Mouse (Mus musculus) common myeloid progenitor, adult 5-6 weeks (primary cell): ENCODE results near the gene Rnf227. TPM values are rescaled to one million over a fixed set of nuclear protein-coding genes. Genes with fewer than 3 reads are reported as not detected.
A peak's percentile ranks its signal among the peaks of the same experiment; 100 is the strongest.

Experiments used
- ATAC-seq: replicated peaks from 2 replicates; pipeline ENCODE4 v1.8.0; 2016; ENCODE audit warnings: low read depth, mild to moderate bottlenecking, moderate TSS enrichment, inconsistent platforms; ENCODE audit not compliant: poor library complexity, severe bottlenecking
- total RNA-seq: library from RNA; stranded (forward); fragments of 200-1000, 187-1606 nt; gene quantifications from 2 replicates; pipeline ENCODE4 v1.2.3, GENCODE M21; 2017

Rnf227 gene
- total RNA-seq, 1 experiment from 2014 or later: 9.0 TPM

DNA sequence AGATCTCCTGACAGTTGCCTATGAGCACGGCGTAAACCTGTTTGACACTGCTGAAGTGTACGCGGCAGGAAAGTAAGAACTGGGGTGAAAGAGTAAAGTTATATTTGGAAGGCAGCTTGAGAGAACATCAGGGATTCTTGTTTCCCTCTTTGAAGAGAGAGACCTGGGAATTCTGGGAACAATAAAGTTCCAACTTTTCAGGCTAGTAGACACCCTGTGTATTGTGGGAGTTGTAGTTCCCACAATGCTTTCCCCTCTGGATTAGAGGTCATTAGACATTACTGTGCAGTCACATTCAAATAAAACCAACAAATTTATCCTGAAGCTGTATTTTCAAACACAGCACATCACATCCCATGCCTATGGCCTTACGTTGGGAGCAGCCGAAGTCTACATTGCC, 11.7 kb upstream of the Rnf227 start:
- no peak for ATAC-seq

DNA sequence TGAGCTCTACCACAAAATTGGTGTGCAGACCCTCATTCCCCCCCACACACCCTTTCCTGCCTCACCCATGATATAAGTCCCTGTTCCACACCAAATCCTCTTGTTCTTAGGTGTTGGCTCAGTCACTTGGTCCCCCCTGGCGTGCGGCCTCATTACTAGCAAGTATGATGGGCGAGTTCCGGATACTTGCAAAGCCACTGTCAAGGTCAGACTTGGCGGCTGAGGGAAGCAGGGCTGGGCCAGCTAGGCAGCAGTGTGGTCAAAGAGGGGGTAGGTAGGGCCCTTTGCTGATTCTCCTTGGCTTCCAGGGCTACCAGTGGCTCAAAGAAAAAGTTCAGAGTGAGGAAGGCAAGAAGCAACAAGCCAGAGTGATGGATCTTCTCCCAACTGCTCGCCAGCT, 9.1 kb upstream of the Rnf227 start:
- ATAC-seq: no peak

DNA sequence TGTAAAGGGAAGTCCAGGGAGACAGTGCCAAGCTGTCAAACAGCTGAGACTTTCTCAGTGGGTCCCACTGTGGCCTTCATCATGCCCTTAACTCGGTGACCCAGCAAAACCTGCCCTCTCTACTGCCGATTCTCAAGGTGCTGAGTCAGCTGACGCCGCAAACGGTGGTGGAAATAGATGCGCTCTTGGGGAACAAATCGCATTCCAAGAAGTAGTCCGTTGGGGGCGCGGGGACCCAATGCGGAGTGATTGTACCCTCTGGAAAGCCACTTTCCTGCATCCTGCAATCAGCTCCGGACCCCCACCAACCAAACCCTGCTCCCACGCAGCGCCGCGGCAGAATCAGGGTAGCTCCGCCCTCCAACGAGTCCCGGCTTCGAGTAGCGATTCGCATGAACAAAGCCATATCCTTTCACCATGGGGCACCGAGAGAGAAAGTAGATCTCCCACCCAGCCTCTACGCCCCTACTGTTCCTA, 8.3 kb upstream of the Rnf227 start:
- ATAC-seq: peak; percentile 59

DNA sequence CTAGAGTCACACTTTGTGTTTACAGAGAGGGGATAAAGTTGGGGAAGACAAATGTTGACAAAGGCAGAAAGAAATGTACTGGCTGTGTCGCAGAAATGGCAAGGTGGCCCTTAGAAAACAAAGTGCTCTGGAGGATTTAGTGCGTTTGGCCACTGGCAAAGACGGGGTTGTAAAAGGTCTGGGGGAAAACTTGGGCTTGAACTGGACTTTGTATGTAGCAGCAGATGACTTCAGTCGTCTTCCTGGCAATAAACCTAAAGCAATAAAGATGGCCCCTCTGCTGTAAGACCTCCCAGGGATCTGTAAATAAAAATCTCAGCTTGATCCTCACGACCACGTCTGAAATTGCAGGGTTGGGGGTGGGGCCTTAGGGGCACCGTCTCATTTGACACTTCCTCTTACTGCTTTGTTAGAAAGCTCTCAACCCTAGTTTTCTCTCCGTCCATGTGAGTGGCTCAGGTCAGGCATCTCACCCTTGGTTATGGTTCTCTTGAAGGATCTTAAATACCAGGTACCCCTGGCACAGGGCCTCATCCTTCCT, 7.5 kb upstream of the Rnf227 start:
- no peak for ATAC-seq

DNA sequence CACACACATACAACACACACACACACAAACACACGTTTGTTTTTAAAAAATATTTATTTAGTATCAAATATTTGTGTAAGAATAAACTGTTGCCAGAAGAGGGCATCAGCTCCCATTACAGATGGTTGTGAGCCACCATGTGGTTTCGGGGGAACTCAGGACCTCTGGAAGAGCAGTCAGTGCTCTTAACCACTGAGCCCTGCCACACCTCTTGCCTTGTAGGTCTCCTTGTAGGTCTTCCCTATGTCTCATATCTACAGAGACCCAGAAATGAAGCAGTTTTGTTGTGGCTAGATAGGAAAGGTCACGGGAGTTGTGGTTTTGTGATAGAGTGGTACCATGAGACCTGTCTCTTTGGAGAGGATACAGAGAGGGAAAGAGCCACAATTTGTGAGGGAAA, 6.3 kb upstream of the Rnf227 start:
- ATAC-seq: peak; percentile 76

DNA sequence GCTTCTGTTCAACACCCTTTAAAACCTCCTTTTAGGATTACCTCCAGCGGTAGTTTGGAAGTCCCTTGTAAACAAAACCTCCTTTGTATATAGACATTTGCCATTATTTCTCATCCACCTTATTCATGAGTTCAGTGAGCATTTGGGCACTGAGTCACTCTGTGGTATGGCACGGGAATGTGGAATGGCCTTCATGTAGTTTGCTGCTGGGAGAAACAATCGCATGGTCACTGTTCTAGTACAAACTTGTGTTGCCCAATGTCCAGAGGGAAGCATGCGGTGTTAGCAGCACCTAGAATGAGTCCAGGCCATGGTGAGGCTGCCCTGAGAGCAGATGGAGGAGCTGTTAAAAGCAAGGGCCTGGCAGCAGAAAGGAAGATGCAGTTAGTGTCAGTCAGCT, 5.5 kb upstream of the Rnf227 start:
- no peak for ATAC-seq

DNA sequence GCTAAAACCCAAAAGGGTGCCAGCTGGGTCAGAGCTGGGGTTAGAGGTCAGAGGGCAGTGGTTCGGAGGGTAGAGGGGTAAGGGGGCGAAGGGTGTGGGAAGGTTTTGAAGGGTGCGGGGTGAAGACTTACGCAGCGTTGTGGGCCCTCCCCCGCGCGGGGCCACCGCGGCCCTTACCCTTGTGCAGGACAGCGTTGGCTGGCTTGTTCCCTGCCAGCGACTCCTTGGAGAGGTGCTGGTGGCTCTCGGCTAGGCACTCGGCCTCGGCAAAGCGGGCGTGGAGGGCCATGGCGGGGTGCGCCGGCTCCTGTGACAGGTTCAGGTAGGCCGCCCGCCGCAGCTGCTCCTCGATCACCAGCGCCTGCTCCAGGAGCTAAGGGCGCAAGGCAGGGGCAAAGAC, 6.2 kb downstream of the Rnf227 start:
- no peak for ATAC-seq

DNA sequence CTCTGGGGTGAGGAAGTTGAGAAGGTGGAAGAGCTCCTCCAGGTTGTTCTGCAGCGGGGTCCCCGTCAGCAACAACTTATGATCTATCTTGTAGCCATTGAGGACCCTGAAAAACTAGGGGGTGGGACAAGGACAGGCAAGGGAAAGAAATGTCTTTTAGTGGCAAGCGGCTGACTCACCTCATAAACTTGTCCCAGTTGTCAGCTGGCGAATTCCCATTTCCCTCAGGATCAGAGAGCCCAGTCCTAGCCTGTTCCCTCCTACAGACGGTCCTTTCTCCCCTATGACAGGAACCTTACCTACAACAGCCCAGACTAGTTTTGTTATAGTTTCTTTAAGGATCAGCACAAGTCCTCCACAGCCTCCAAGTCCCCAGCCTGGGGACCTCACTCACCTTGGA, 16.3 kb downstream of the Rnf227 start:
- no peak for ATAC-seq

DNA sequence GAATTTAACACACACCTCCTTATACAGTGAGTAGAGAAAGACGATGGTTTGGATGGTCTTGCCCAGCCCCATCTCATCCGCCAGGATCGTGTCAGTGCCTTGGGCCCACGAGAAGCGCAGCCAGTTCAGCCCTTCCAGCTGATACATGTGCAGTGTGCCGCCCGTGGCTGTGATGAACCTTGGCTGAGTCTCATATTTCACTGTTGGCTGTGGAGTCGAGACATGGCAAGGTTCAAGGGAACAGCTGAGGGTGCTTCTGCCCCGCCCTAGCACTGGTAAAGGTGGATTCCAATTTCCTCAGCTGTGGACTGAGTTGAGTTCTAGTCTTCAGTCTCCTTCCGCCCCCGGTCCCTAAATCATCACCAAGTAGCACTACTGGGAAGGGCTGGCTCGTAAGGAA, 17.4 kb downstream of the Rnf227 start:
- no peak for ATAC-seq

DNA sequence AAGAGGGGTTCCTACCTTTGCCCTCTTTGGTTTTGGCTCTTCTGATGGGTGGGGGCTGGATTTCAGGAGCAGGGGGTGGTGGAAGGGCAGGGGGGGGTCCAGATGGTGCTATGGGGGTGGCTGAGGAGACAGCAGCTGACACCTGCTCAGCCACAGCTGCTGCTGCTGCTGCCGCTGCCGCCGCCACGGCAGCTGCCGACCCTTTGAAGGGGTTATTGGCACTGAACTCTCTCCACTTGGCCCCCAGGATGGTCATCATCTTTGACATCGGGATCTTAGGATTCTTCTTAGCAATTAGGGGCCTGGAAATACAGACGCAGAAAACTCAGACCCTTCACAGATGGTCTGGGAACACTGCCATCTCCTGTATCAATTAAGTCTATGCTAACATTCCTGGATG, 21.8 kb downstream of the Rnf227 start:
- ATAC-seq: no peak

DNA sequence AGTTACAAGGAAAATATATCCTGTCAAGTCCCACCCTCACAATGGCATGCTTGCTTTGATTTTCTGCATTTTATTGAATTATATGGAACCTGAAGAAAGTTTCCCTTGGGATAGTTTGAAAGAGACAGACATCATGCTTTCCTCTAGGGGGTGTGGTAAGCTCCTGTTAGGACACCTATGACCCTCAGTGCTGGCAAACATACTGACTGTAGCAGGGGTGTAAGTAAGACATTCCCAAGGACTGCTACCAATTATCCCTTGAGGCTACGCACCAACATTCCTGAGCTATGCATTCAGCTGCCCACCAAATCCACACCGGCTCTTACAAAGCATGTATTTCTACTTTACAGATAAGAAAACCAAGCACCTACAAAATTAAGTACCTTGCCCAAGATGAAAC, 22.2 kb downstream of the Rnf227 start:
- no peak for ATAC-seq

DNA sequence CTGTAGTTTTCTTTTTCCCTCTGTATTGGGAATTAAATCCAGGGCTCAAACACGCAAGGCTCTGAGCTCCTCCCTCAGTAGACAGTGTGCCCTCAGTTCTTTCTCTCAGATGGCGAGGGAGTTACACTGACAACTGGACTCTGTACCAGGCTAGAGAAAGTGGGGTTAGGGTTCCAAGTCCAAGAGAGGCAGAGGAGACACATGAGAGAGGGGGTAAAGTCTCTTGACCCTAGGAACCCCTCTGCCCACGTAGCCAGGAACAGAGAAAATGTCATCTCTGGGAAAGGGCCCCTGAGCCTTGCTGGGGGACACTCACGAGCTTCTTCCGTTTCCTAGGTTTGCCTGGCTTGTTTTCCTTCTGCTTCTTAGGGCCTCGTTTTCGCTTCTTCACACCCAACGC, 24.1 kb downstream of the Rnf227 start:
- no peak for ATAC-seq

DNA sequence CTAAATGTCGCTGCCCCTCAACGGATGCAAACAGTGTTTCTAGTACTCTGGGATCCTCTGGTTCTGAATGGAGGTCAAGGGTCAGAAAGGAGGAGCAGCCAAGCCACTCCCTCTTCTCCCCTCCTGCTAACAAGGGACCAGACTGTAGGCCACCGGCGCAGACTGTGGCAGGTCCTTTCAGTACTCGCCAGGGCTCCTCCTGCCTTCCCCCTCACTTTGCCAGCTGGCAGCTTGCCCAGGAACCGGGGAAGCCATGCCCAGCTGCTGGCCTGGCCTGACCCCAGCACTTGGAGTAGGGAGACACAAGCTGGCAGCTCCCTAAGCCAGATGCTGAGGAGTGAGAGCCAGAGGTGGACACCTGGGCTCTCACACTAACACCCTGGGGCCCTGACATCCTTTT, 24.6 kb downstream of the Rnf227 start:
- ATAC-seq: no peak

DNA sequence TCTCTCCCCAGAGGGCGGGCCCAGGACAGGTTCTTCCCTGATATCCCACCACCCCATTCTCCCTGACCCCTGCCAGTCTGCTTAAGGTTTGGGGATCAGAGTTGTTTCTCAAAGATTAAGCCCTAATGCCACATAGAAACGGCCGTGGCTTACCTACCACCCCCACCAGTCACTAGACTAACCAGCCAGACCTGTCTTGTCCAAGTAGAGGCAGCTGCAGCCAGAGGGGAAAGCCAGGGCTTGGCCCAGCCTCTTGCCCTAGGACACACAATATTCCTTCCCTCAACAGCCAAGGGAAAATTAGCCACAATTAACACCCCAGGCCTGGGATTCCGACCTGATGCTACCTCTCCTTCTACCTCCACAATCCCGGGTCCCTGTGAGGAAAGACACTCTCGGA, 25.5 kb downstream of the Rnf227 start:
- ATAC-seq: no peak

DNA sequence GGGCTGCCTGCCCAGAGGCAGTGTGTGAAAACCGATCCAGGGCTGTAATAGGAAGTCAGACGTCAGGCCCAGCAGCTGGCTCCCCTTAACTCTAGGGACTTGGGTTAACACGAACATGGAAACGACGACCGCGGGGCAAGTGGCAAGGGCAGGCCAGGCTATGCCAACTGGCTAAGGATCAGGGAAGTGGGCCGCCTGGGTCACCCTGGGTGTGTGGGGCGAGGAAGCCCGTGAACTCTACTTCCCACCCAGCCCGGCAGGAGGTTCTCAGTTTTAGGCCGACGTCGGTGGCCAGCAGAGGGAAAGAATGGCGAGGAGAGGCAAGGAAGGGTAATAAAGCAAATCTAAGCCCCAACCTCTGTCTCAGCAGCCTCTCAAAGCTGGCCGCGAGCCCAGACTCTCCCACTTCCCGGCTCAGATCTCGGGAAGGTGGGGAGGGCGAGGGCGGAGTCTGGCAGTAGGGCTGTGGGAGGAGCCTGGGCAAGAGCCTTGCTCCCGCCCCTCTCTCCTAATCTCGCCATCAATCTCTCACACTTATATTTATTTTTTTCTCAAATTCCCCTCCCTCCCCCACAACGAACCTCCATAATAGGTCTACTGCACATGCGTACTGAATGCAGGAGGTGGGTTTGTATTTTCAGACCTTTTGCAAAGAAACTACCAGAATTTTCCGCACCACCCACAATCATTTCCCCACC, 26.0 kb downstream of the Rnf227 start:
- ATAC-seq: peak; percentile 75

DNA sequence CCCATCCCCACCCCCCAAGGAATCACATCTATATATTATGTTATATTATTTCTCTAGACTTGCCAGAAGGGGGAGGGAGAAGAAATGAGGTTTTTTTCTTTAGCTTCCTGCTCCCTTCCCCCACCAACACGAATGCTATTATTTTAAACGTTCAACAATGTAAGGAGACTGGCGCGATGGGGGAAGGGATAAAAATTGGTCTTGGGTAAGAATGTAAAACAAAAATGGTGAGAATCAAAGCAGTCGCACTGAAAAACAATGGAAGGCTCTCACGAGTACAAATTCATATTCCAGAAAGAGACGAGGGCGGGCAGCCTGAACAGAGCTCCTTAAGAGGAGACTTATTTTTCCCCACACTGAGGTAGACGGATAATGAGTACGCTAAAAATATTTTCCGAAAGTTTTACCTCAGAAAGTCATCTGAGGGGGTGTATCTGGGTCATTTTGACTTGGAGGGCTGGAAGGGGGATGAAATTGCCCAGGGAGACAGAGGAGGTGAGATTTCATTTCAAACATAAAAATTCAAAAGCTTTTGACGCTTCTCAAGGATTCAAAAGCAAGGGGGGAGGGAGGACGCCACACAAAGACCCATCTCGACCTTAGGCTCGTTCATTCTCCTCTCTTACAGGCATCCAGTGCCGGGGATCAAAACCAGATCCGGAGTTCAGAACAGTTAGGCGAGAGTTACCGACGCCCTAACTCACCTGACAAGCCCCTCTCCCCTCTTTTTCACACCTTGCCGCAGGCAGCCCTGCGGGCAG, 26.8 kb downstream of the Rnf227 start:
- no peak for ATAC-seq

DNA sequence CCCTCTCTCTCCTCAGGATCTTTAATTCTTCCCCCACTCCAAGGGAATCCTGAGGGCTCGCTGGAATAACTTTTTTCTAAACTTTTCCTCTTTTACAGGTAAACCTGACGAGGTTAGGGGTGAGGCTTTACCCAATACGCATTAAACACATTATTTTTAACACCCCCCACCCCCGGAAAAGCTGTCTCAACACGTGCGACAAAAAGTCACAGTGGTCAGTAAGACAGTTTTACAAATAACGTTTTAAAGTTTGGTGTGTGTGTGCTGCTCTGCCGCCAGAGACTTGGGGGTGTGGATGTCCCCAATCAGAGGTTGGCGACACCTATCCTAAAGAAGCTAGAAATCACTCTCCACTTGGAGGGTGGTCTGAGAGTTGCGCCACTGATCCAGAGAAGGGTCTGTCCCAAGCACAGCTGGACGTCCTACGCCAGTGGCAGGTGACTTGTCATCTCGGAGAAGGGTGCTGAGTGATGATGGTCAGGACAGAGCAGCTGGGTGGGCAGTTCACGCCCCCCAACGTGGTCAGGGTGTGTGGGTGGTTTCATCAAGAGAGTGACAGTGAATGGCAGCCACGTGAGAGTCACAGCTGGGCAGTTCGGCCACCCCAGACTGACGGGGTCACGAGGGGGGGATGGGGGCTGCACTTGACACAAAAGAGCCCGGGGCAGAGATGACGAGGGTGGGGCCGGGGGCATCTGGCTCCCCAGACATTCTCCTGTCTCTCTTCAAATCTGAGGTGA, 27.5 kb downstream of the Rnf227 start:
- ATAC-seq: 0 out of 2 replicates have a peak, but pooled peaks have one; percentile 2

DNA sequence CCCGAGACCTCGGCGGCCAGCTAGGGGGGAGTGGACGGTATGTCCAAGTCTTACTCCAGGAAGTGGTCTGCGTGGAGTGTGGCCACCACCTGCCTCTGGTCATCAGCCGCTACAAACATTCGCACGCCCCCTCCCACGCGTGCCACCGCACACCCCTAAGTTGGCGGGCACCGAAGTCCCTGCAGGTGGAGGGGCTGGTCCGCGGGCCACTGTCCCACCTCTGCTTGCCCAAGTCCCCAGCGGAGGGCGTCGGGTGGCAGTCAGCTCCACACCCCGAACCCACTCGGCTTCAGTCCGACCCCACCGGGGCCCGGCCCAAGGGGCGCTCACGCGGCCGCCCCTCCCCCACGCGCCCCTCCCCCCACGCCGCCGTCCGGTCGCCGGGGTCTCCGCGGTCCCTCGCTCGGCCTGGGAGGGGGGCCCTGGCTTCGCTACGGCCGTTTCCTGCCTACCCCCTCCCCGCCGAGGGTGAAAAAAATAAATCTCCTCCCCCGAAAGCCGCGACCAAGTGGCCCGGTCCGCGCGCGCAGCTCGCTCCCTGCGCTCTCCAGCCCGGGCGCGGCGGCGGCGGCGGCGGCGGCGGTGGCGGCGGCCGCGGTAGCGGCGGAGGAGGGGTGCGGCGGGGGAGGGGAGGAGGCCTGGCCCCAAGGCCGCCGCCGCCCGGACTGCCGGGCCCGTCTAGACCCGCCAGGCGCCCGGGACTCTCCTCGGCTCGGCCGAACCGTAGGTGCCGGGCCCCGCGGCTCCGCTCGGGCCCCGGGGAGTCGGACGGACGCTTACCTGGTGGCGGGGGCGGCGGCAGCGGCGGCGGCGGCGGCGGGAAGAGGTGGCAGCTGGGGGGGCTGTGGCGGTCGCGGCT, 28.3 kb downstream of the Rnf227 start:
- ATAC-seq: no peak

DNA sequence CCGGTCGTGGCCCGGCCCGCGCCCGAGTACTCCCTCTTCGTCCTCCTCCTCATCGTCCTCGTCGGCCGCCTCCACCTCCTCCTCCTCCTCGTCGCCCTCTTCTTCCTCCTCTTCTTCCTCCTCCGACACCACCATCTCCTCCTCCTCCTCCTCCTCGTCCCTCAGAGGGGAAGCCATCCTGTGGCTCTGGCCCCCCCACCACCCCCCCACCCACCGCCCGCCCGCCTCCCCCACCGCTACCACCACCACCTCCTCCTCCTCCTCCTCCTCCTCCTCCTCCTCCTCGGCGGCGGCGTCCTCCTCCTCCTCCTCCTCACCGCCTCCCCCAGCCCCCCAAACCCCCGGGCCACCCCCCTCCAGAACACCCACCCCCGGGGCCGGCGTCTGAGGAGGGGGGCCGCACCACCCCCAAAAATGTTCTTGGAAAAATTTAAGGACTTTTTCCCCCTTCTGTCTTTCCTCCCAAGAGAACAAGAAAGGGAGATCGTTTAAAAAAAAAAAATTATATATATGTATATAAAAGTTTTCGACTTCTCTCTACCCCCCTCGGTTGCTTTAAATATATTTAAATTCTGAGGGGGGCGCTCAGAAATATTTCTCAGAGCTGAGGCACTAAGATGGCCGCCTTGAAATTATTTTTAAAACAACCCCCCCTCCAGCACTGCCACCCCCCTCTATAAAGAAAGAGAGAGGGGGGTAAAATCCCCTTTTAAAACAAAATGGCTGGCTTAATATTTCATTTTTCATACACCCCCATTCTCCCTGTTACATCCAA, 29.1 kb downstream of the Rnf227 start, which contains the start of gene Chd3:
Chd3 (minus strand) TSS at position 192 of the 775 bp plus-strand sequence.
- ATAC-seq: no peak
